Mouse (Mus musculus) heart, postnatal 4 days (tissue): ENCODE measurements around the gene Med1. TPM values are rescaled to one million over a fixed set of nuclear protein-coding genes. Genes with fewer than 3 reads are reported as not detected.
"Not testable (repeated sequence)": the region's sequence is repeated elsewhere in the genome, so short reads cannot be mapped to it uniquely, and the experiment has no call there.

Experiments used
- DNase-seq: peaks from one replicate; pipeline ENCODE4 v3.0.0; 2021
- total RNA-seq, 2 experiments: library from RNA; stranded (reverse); gene quantifications; 2 replicates each; pipeline ENCODE4 v1.2.3; 2021

Med1 gene
- 10 to 100 TPM; 48.5 to 52.6 TPM for total RNA-seq

GRCm38 (mm10) chr11:98192901-98193805 lies at the start of gene Med1:
TSS of gene Med1 (minus strand) at chr11:98193293.
- DNase-seq, result peak; percentile 93

- DNase-seq, result no peak
Measured at GRCm38 (mm10) chr11:98238995-98239394, 45.9 kb upstream of the Med1 start.

- no peak for DNase-seq
Measured at GRCm38 (mm10) chr11:98238416-98238815, 45.3 kb upstream of the Med1 start.

GRCm38 (mm10) chr11:98226349-98226748 lies 33.3 kb upstream of the Med1 start:
- DNase-seq, result no peak

- no peak for DNase-seq
Measured at GRCm38 (mm10) chr11:98213311-98213710, 20.2 kb upstream of the Med1 start.

- not testable (repeated sequence) for DNase-seq
Measured at GRCm38 (mm10) chr11:98209661-98210060, 16.6 kb upstream of the Med1 start.

- not testable (repeated sequence) for DNase-seq
Measured at GRCm38 (mm10) chr11:98206281-98206680, 13.2 kb upstream of the Med1 start.

- no peak for DNase-seq
Measured at GRCm38 (mm10) chr11:98205463-98205862, 12.4 kb upstream of the Med1 start.

GRCm38 (mm10) chr11:98203931-98204421 lies 10.9 kb upstream of the Med1 start:
- DNase-seq, result peak; percentile 24

- DNase-seq, result no peak
Measured at GRCm38 (mm10) chr11:98203351-98203911, 10.3 kb upstream of the Med1 start.

- DNase-seq, result peak; percentile 97
Measured at GRCm38 (mm10) chr11:98202641-98203350, 9.7 kb upstream of the Med1 start, which contains the start of gene Cdk12. TSS of gene Cdk12 (plus strand) at chr11:98203059.

- DNase-seq, result peak; percentile 40
Measured at GRCm38 (mm10) chr11:98201791-98202640, 8.9 kb upstream of the Med1 start.

GRCm38 (mm10) chr11:98190820-98191219 lies 2.3 kb downstream of the Med1 start:
- DNase-seq, result no peak

GRCm38 (mm10) chr11:98187640-98188395 lies 5.3 kb downstream of the Med1 start:
- no peak for DNase-seq

GRCm38 (mm10) chr11:98182149-98182548 lies 10.9 kb downstream of the Med1 start:
- not testable (repeated sequence) for DNase-seq

- DNase-seq, result no peak
Measured at GRCm38 (mm10) chr11:98168400-98168799, 24.7 kb downstream of the Med1 start.

GRCm38 (mm10) chr11:98155094-98155493 lies 38.0 kb downstream of the Med1 start:
- no peak for DNase-seq

- no peak for DNase-seq
Measured at GRCm38 (mm10) chr11:98150625-98151156, 42.4 kb downstream of the Med1 start.

GRCm38 (mm10) chr11:98149786-98150624 lies 43.1 kb downstream of the Med1 start, which contains the start of gene Fbxl20:
TSS of gene Fbxl20 (minus strand) at chr11:98150403.
- DNase-seq, result peak; percentile 94

- peak; percentile 95 for DNase-seq
Measured at GRCm38 (mm10) chr11:98149304-98149750, 43.8 kb downstream of the Med1 start.
